Mouse (Mus musculus): ENCODE results near the gene Cd274. TPM values are rescaled to one million over a fixed set of nuclear protein-coding genes. Genes with fewer than 3 reads are reported as not detected.

Cd274 gene
- polyA plus RNA-seq, 1 experiment: 1.5 TPM

- no peak for TF ChIP-seq FLI1 (IDR thresholded peaks at IDR 0.05; ENCODE audit: low read length)
- no peak for TF ChIP-seq GATA1 (IDR thresholded peaks at IDR 0.05; ENCODE audit: borderline replicate concordance, low read length)
Observed at GRCm38 (mm10) chr19:29417894-29418293, 50.6 kb downstream of the Cd274 start.

DNA sequence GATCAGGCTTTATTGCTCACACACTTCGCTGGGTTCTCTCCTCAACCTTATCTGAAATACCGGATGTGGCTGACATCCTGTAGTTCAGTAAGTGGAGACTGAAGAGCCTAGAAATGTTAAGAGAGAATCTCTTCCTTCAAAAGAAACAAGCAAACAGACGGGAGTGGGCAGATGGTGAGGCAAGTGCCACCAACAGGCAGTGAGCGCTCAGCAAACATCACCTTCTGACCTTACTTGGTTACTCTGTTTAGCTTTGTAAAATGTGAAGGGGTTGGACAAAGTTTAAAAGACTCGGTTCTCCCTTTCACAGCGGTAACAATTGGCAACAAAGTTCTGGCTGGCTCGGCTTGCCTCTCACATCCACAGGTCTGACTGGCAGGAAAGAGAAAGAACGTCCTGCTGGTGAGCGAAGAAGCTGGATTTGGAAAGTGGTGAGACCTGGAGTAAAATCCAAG lies 51.4 kb downstream of the Cd274 start:
- no peaks in the 10 kb centered on the region for H3K9me3 ChIP-seq
- peak overlapping the region; percentile 90 for H3K4me3 ChIP-seq (replicated peaks)

More at GRCm38 (mm10) chr19:29417894-29418293, 50.6 kb downstream of the Cd274 start:
- Histone ChIP-seq H3K9me3 (no peaks in the 10 kb centered on the region), H3K36me3 (replicated peaks; ENCODE audit: low read length) (no peaks in the 10 kb centered on the region), H3K4me1 (peaks cover 79% of the 10 kb centered on the region), H3K27me3 (replicated peaks) (no peaks in the 10 kb centered on the region), H3K4me3 (replicated peaks) (peak overlapping the region; percentile 90)

GRCm38 (mm10) chr19:29419506-29419905 lies 52.3 kb downstream of the Cd274 start:
- Histone ChIP-seq H3K36me3 (replicated peaks; ENCODE audit: low read length) (no peaks in the 10 kb centered on the region), H3K27me3 (replicated peaks) (no peaks in the 10 kb centered on the region), H3K4me3 (replicated peaks) (peak overlapping the region; percentile 90), H3K9me3 (no peaks in the 10 kb centered on the region), H3K4me1 (peaks cover 83% of the 10 kb centered on the region)
- TF ChIP-seq FLI1 (IDR thresholded peaks at IDR 0.05; ENCODE audit: low read length) (no peak), GATA1 (IDR thresholded peaks at IDR 0.05; ENCODE audit: borderline replicate concordance, low read length) (no peak)

More for the DNA sequence above, 51.4 kb downstream of the Cd274 start:
- peaks cover 82% of the 10 kb centered on the region for H3K4me1 ChIP-seq
- TF ChIP-seq FLI1 (IDR thresholded peaks at IDR 0.05; ENCODE audit: low read length) (no peak), GATA1 (IDR thresholded peaks at IDR 0.05; ENCODE audit: borderline replicate concordance, low read length) (no peak)
- no peaks in the 10 kb centered on the region for H3K36me3 ChIP-seq (replicated peaks; ENCODE audit: low read length)
- H3K27me3 ChIP-seq (replicated peaks): no peaks in the 10 kb centered on the region

- Histone ChIP-seq H3K4me1 (peaks cover 79% of the 10 kb centered on the region), H3K9me3 (no peaks in the 10 kb centered on the region), H3K4me3 (replicated peaks) (peak overlapping the region; percentile 42), H3K36me3 (replicated peaks; ENCODE audit: low read length) (no peaks in the 10 kb centered on the region), H3K27me3 (replicated peaks) (no peaks in the 10 kb centered on the region)
- TF ChIP-seq GATA1 (IDR thresholded peaks at IDR 0.05; ENCODE audit: borderline replicate concordance, low read length): no peak
- no peak for TF ChIP-seq FLI1 (IDR thresholded peaks at IDR 0.05; ENCODE audit: low read length)
Observed at GRCm38 (mm10) chr19:29419946-29420345, 52.7 kb downstream of the Cd274 start.

DNA sequence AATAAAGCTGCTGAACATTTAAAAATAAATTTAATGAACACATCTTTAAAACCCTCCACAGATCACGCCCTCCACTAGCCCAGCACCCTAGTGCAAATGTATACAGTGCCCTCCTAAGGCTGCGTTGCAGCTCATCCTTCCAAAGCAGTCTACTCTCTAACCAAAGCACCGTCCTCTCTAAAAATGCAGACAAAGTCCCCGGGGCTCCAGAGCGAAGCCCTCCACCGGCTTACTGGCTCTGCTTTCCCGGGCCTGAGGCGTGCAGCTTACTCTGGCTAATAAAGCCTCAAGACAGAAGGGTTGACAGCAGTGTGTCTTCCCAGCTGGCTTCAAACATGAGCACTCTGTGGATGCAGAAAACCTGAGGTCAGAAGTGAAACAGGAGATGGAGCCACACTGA lies 53.1 kb downstream of the Cd274 start:
- Histone ChIP-seq H3K27me3 (replicated peaks) (no peaks in the 10 kb centered on the region), H3K9me3 (no peaks in the 10 kb centered on the region), H3K36me3 (replicated peaks; ENCODE audit: low read length) (no peaks in the 10 kb centered on the region), H3K4me1 (peaks cover 74% of the 10 kb centered on the region), H3K4me3 (replicated peaks) (no peak overlapping the region)
- TF ChIP-seq GATA1 (IDR thresholded peaks at IDR 0.05; ENCODE audit: borderline replicate concordance, low read length) (no peak), FLI1 (IDR thresholded peaks at IDR 0.05; ENCODE audit: low read length) (no peak)

GRCm38 (mm10) chr19:29422013-29422645 lies 54.9 kb downstream of the Cd274 start:
- TF ChIP-seq GATA1 (IDR thresholded peaks at IDR 0.05; ENCODE audit: borderline replicate concordance, low read length) (no peak), FLI1 (IDR thresholded peaks at IDR 0.05; ENCODE audit: low read length) (no peak)
- Histone ChIP-seq H3K4me3 (replicated peaks) (no peak overlapping the region), H3K4me1 (peaks cover 60% of the 10 kb centered on the region), H3K36me3 (replicated peaks; ENCODE audit: low read length) (no peaks in the 10 kb centered on the region), H3K9me3 (no peaks in the 10 kb centered on the region), H3K27me3 (replicated peaks) (no peaks in the 10 kb centered on the region)

GRCm38 (mm10) chr19:29422796-29423195 lies 55.5 kb downstream of the Cd274 start:
- H3K27me3 ChIP-seq (replicated peaks): no peaks in the 10 kb centered on the region
- H3K4me3 ChIP-seq (replicated peaks): no peak overlapping the region
- TF ChIP-seq FLI1 (IDR thresholded peaks at IDR 0.05; ENCODE audit: low read length) (no peak), GATA1 (IDR thresholded peaks at IDR 0.05; ENCODE audit: borderline replicate concordance, low read length) (no peak)
- H3K36me3 ChIP-seq (replicated peaks; ENCODE audit: low read length): no peaks in the 10 kb centered on the region
- H3K9me3 ChIP-seq: no peaks in the 10 kb centered on the region
- H3K4me1 ChIP-seq: peaks cover 53% of the 10 kb centered on the region

DNA sequence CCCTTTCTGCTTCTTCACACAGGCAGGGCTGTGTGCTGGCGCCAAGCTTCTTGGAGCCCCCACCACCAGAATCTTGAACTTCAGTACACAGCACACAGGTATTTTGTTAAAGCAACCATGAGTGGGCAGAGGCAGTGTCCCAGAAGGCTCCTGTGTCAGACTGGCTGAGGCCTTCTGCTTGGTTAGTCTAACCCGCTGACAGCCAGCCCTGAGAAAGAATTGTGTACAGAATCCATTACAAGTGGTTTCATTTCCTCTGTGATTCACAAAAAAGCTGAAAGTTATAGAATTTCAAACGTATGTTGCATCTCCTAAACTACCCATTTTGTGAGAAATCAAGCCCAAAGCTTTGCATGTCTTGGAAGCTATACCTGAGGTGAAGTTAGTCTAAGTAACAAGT lies 63.3 kb downstream of the Cd274 start:
- no peak overlapping the region for H3K4me3 ChIP-seq (replicated peaks)
- H3K9me3 ChIP-seq: peaks cover 10% of the 10 kb centered on the region
- TF ChIP-seq FLI1 (IDR thresholded peaks at IDR 0.05; ENCODE audit: low read length) (no peak), GATA1 (IDR thresholded peaks at IDR 0.05; ENCODE audit: borderline replicate concordance, low read length) (no peak)
- no peaks in the 10 kb centered on the region for H3K27me3 ChIP-seq (replicated peaks)
- peaks cover 44% of the 10 kb centered on the region for H3K4me1 ChIP-seq
- H3K36me3 ChIP-seq (replicated peaks; ENCODE audit: low read length): peaks cover 16% of the 10 kb centered on the region

DNA sequence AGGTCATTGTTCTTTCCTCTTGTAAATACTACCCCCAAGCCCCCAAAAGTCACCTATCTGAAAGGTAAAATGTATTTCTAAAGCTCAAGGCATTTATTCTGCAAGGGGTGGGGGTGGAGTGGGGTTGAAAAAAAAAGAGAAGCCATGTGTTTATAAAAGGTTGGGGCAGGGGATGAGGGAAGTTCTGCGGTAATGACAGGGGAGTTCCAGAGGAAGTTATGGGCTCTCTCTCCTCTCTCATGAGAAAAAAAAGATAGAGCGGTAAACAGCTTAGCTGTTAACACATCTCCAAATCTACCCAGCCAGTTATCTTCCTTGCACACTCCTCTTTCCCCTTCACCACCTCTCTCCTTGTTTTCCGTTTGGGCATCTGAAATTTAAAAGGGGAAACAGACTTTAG lies 63.7 kb downstream of the Cd274 start:
- Histone ChIP-seq H3K4me3 (replicated peaks) (no peak overlapping the region), H3K4me1 (peaks cover 44% of the 10 kb centered on the region), H3K27me3 (replicated peaks) (no peaks in the 10 kb centered on the region), H3K36me3 (replicated peaks; ENCODE audit: low read length) (peaks cover 16% of the 10 kb centered on the region), H3K9me3 (peaks cover 10% of the 10 kb centered on the region)
- no peak for TF ChIP-seq FLI1 (IDR thresholded peaks at IDR 0.05; ENCODE audit: low read length)
- TF ChIP-seq GATA1 (IDR thresholded peaks at IDR 0.05; ENCODE audit: borderline replicate concordance, low read length): no peak; the same call in 2 of the 3 replicates

GRCm38 (mm10) chr19:29436793-29437479 lies 69.7 kb downstream of the Cd274 start:
- Histone ChIP-seq H3K9me3 (no peaks in the 10 kb centered on the region), H3K4me3 (replicated peaks) (no peak overlapping the region), H3K27me3 (replicated peaks) (no peaks in the 10 kb centered on the region), H3K4me1 (peaks cover 32% of the 10 kb centered on the region), H3K36me3 (replicated peaks; ENCODE audit: low read length) (peaks cover 4% of the 10 kb centered on the region)
- no peak for TF ChIP-seq FLI1 (IDR thresholded peaks at IDR 0.05; ENCODE audit: low read length)
- TF ChIP-seq GATA1 (IDR thresholded peaks at IDR 0.05; ENCODE audit: borderline replicate concordance, low read length): no peak

Other genes starting within 250 kb of the Cd274 start
- 1.4 and 3.2 TPM in 2 replicates for gene Jak2, start 115.6 kb upstream of the Cd274 start, polyA plus RNA-seq (2012; ENCODE audit: insufficient read depth, low replicate concordance)
- gene Insl6, start 42.1 kb upstream of the Cd274 start, polyA plus RNA-seq (2012; ENCODE audit: insufficient read depth, low replicate concordance): 0.97 TPM in 1 of 2 replicates, not detected in the other
- gene Rln1, start 32.8 kb upstream of the Cd274 start, polyA plus RNA-seq (2012; ENCODE audit: insufficient read depth, low replicate concordance): not detected in 2 replicates
- gene Plgrkt, start 65 bp upstream of the Cd274 start, polyA plus RNA-seq (2012; ENCODE audit: insufficient read depth, low replicate concordance): 39.0 and 52.8 TPM in 2 replicates
- gene Pdcd1lg2, start 43.5 kb downstream of the Cd274 start, polyA plus RNA-seq (2012; ENCODE audit: insufficient read depth, low replicate concordance): not detected in 2 replicates
- gene Ric1, start 154.8 kb downstream of the Cd274 start, polyA plus RNA-seq (2012; ENCODE audit: insufficient read depth, low replicate concordance): 1.0 and 1.4 TPM in 2 replicates